Mouse (Mus musculus) forebrain, embryonic 14.5 days (tissue): ENCODE measurements at regions not wholly inside any gene's neighbourhood (a gene's known extent, or its start where the extent isn't known, plus 50 kb on each side); places are given as distances from the start of the nearest gene placed in this dataset.

ENCODE experiments used
- ATAC-seq: fragments of 200-750 bp; cut with Nextera tagmentation; 2 replicates; pipeline ENCODE4 v1.8.0; 2017; ENCODE audit warnings: mild to moderate bottlenecking, moderate library complexity
- DNase-seq: peaks from one replicate; pipeline ENCODE4 v3.0.0-alpha.2; 2015; ENCODE audit warnings: low spot score
- H3K27ac ChIP-seq: fragments of 300-500 bp; sonication (generic); 2 replicates; pipeline ENCODE4 v1.5.1; 2014; ENCODE audit warnings: low read depth, mild to moderate bottlenecking, control low read depth, low read length, moderate library complexity
- H3K27me3 ChIP-seq: fragments of 300-500 bp; sonication (generic); replicated peaks from 2 replicates; pipeline ENCODE4 v1.6.1; 2014; ENCODE audit warnings: low read length, control low read depth, mixed read lengths; ENCODE audit not compliant: control insufficient read depth, insufficient read depth
- H3K36me3 ChIP-seq: fragments of 300-500 bp; sonication (generic); 2 replicates; pipeline ENCODE4 v1.6.1; 2014; ENCODE audit warnings: low read length, control low read depth; ENCODE audit not compliant: control insufficient read depth, insufficient read depth
- H3K4me1 ChIP-seq: fragments of 300-500 bp; sonication (generic); 2 replicates; pipeline ENCODE4 v1.6.1; 2014; ENCODE audit warnings: antibody characterized with exemption, low read length, control low read depth; ENCODE audit not compliant: control insufficient read depth, insufficient read depth
- H3K4me2 ChIP-seq: fragments of 300-500 bp; sonication (generic); 2 replicates; pipeline ENCODE4 v1.6.1; 2014; ENCODE audit warnings: mild to moderate bottlenecking, control low read depth, low read length
- H3K4me3 ChIP-seq: fragments of 300-500 bp; sonication (generic); 2 replicates; pipeline ENCODE4 v1.5.1; 2014; ENCODE audit warnings: low read depth, low read length, control low read depth
- H3K9ac ChIP-seq: fragments of 300-500 bp; sonication (generic); 2 replicates; pipeline ENCODE4 v1.6.1; 2014; ENCODE audit warnings: mild to moderate bottlenecking, low read length, control low read depth, moderate library complexity
- H3K9me3 ChIP-seq: fragments of 300-500 bp; sonication (generic); replicated peaks from 2 replicates; pipeline ENCODE4 v1.6.1; 2016; ENCODE audit warnings: low read length, control low read depth, mixed read lengths; ENCODE audit not compliant: control insufficient read depth
- WGBS: fragments of 180-500 bp; shearing (Covaris S2); extraction: QIAGEN DNeasy Blood & Tissue Kit; methylation state at CpG from one replicate; pipeline ENCODE4 v1.1.7; 2014; 5-methylcytosine and 5-hydroxymethylcytosine counted together

- DNase-seq: no peak
- Histone ChIP-seq H3K9ac (no peak overlapping the region), H3K4me3 (no peak overlapping the region), H3K36me3 (no peaks in the 10 kb centered on the region), H3K27ac (no peak overlapping the region), H3K4me1 (no peaks in the 10 kb centered on the region), H3K9me3 (no peaks in the 10 kb centered on the region), H3K4me2 (no peak overlapping the region), H3K27me3 (no peaks in the 10 kb centered on the region)
- no peak for ATAC-seq
- WGBS: 86% methylated on average over 3 of the region's 3 CpGs
These were observed 81.3 kb upstream of the Onecut1 start for GRCm38 (mm10) chr9:74780419-74780818.

- Histone ChIP-seq H3K36me3 (no peaks in the 10 kb centered on the region), H3K9me3 (no peaks in the 10 kb centered on the region), H3K4me3 (no peak overlapping the region), H3K9ac (no peak overlapping the region), H3K27ac (no peak overlapping the region), H3K27me3 (no peaks in the 10 kb centered on the region), H3K4me1 (no peaks in the 10 kb centered on the region), H3K4me2 (no peak overlapping the region)
- ATAC-seq (no peak), DNase-seq (no peak)
- 94% methylated on average over 1 of the region's 1 CpGs for WGBS
These were observed 68.3 kb upstream of the Onecut1 start for GRCm38 (mm10) chr9:74793394-74793793.

- Histone ChIP-seq H3K9ac (no peak overlapping the region), H3K4me2 (no peak overlapping the region), H3K27me3 (no peaks in the 10 kb centered on the region), H3K36me3 (no peaks in the 10 kb centered on the region), H3K9me3 (no peaks in the 10 kb centered on the region), H3K27ac (no peak overlapping the region), H3K4me3 (no peak overlapping the region), H3K4me1 (no peaks in the 10 kb centered on the region)
- 87% methylated on average over 4 of the region's 4 CpGs for WGBS
- ATAC-seq (no peak), DNase-seq (no peak)
These were observed 65.7 kb upstream of the Onecut1 start for GRCm38 (mm10) chr9:74795994-74796393.

GRCm38 (mm10) chr9:74797272-74797844 lies 64.4 kb upstream of the Onecut1 start:
- Histone ChIP-seq H3K36me3 (no peaks in the 10 kb centered on the region), H3K4me2 (no peak overlapping the region), H3K9me3 (no peaks in the 10 kb centered on the region), H3K27me3 (no peaks in the 10 kb centered on the region), H3K4me3 (no peak overlapping the region), H3K4me1 (no peaks in the 10 kb centered on the region), H3K27ac (no peak overlapping the region), H3K9ac (no peak overlapping the region)
- DNase-seq (no peak), ATAC-seq (no peak)
- 80% methylated on average over 5 of the region's 5 CpGs for WGBS

- WGBS: 80% methylated on average over 4 of the region's 4 CpGs
- no peaks in the 10 kb centered on the region for H3K27me3 ChIP-seq
- ATAC-seq: no peak
These were observed 60.6 kb upstream of the Onecut1 start for GRCm38 (mm10) chr9:74801091-74801490.

GRCm38 (mm10) chr9:74811437-74811836 lies 50.3 kb upstream of the Onecut1 start:
- 0 out of 2 replicates have a peak overlapping the region, but pooled peaks have one; percentile 7 for H3K4me2 ChIP-seq
- no peaks in the 10 kb centered on the region for H3K9me3 ChIP-seq
- peak; percentile 55 for DNase-seq
- H3K9ac ChIP-seq: 0 out of 2 replicates have a peak overlapping the region, but pooled peaks have one; percentile 29
- peaks cover 9% of the 10 kb centered on the region for H3K4me1 ChIP-seq
- no peaks in the 10 kb centered on the region for H3K27me3 ChIP-seq
- no peaks in the 10 kb centered on the region for H3K36me3 ChIP-seq
- H3K4me3 ChIP-seq: no peak overlapping the region
- peak; percentile 75; the same call in 1 of the 2 replicates for ATAC-seq
- WGBS: 6% methylated on average over 8 of the region's 8 CpGs
- H3K27ac ChIP-seq: no peak overlapping the region

More at GRCm38 (mm10) chr9:74801091-74801490, 60.6 kb upstream of the Onecut1 start:
- Histone ChIP-seq H3K9me3 (no peaks in the 10 kb centered on the region), H3K9ac (no peak overlapping the region), H3K27ac (no peak overlapping the region), H3K36me3 (no peaks in the 10 kb centered on the region), H3K4me2 (no peak overlapping the region), H3K4me1 (no peaks in the 10 kb centered on the region), H3K4me3 (no peak overlapping the region)
- DNase-seq: no peak
